Mouse (Mus musculus) forebrain, embryonic 16.5 days (tissue): Measurements from ENCODE around the gene Acp5. TPM values are rescaled to one million over a fixed set of nuclear protein-coding genes. Genes with fewer than 3 reads are reported as not detected.

Experiments
- ATAC-seq: fragments of 200-750 bp; cut with Nextera tagmentation; 2 replicates; pipeline ENCODE4 v1.8.0; 2017; ENCODE audit warnings: mild to moderate bottlenecking, moderate library complexity
- H3K27ac ChIP-seq: fragments of 300-500 bp; sonication (generic); 2 replicates; pipeline ENCODE4 v1.5.1; 2014; ENCODE audit warnings: low read length, control low read depth
- H3K27me3 ChIP-seq: fragments of 300-500 bp; sonication (generic); replicated peaks from 2 replicates; pipeline ENCODE4 v1.6.1; 2014; ENCODE audit warnings: low read length; ENCODE audit not compliant: control insufficient read depth, insufficient read depth
- H3K36me3 ChIP-seq: fragments of 300-500 bp; sonication (generic); 2 replicates; pipeline ENCODE4 v1.6.1; 2014; ENCODE audit not compliant: control insufficient read depth, insufficient read depth
- H3K4me1 ChIP-seq: fragments of 300-500 bp; sonication (generic); replicated peaks from 2 replicates; pipeline ENCODE4 v1.6.1; 2014; ENCODE audit warnings: low read length; ENCODE audit not compliant: control insufficient read depth, insufficient read depth
- H3K4me2 ChIP-seq: fragments of 300-500 bp; sonication (generic); 2 replicates; pipeline ENCODE4 v1.6.1; 2014; ENCODE audit warnings: mild to moderate bottlenecking, low read length, control low read depth
- H3K4me3 ChIP-seq: fragments of 300-500 bp; sonication (generic); replicated peaks from 2 replicates; pipeline ENCODE4 v1.5.1; 2014; ENCODE audit warnings: mild to moderate bottlenecking, low read length, control low read depth
- H3K9ac ChIP-seq: fragments of 300-500 bp; sonication (generic); replicated peaks from 2 replicates; pipeline ENCODE4 v1.6.1; 2014; ENCODE audit warnings: low read depth, low read length, control low read depth
- H3K9me3 ChIP-seq: fragments of 300-500 bp; sonication (generic); 2 replicates; pipeline ENCODE4 v1.6.1; 2016; ENCODE audit warnings: low read length; ENCODE audit not compliant: control insufficient read depth
- WGBS: fragments of 180-500 bp; shearing (Covaris S2); extraction: QIAGEN DNeasy Blood & Tissue Kit; methylation state at CpG from one replicate; pipeline ENCODE4 v1.1.7; 2014; 5-methylcytosine and 5-hydroxymethylcytosine counted together
- polyA plus RNA-seq: library from polyadenylated mRNA; unstranded; fragments of >200 nt; fragmentation: Nextera tagmentation; extraction: Ambion mirVana; gene quantifications from 2 replicates; pipeline ENCODE4 v1.2.1, GENCODE M21; 2015

Gene Acp5
- 0.42 TPM in 1 of 2 replicates, not detected in the other for polyA plus RNA-seq

GRCm38 (mm10) chr9:22135644-22136390, at the start of gene Acp5:
Acp5 (minus strand) TSS chr9:22135711.
- Histone ChIP-seq H3K27ac (no peak within 1 kb of the TSS), H3K4me3 (no peak within 1 kb of the TSS), H3K36me3 (no peaks in the 10 kb centered on the region), H3K4me2 (no peak within 1 kb of the TSS), H3K9ac (no peak within 1 kb of the TSS), H3K4me1 (peaks cover 5% of the 10 kb centered on the region; the same call in 1 of the 2 replicates), H3K27me3 (peaks cover 11% of the 10 kb centered on the region), H3K9me3 (no peaks in the 10 kb centered on the region)
- 76% methylated on average over 7 of the region's 7 CpGs for WGBS
- no peak for ATAC-seq

- Histone ChIP-seq H3K36me3 (no peaks in the 10 kb centered on the region), H3K27me3 (no peaks in the 10 kb centered on the region), H3K4me2 (no peak overlapping the region), H3K9me3 (no peaks in the 10 kb centered on the region), H3K4me1 (no peaks in the 10 kb centered on the region), H3K4me3 (no peak overlapping the region), H3K9ac (no peak overlapping the region), H3K27ac (no peak overlapping the region)
- 95% methylated on average over 4 of the region's 4 CpGs for WGBS
- ATAC-seq, result no peak
Measured at GRCm38 (mm10) chr9:22172318-22172717, 36.8 kb upstream of the Acp5 start.

GRCm38 (mm10) chr9:22169327-22169726, 33.8 kb upstream of the Acp5 start:
- Histone ChIP-seq H3K27me3 (no peaks in the 10 kb centered on the region), H3K9me3 (peaks cover 4% of the 10 kb centered on the region; the same call in 1 of the 2 replicates), H3K4me3 (no peak overlapping the region), H3K4me1 (peaks cover 4% of the 10 kb centered on the region), H3K27ac (no peak overlapping the region), H3K9ac (no peak overlapping the region), H3K36me3 (no peaks in the 10 kb centered on the region), H3K4me2 (no peak overlapping the region)
- no peak for ATAC-seq
- WGBS, result 92% methylated on average over 11 of the region's 11 CpGs

- 97% methylated on average over 4 of the region's 4 CpGs for WGBS
- Histone ChIP-seq H3K9ac (no peak overlapping the region), H3K27ac (no peak overlapping the region), H3K4me2 (no peak overlapping the region), H3K27me3 (no peaks in the 10 kb centered on the region), H3K4me3 (no peak overlapping the region), H3K36me3 (no peaks in the 10 kb centered on the region), H3K4me1 (peaks cover 4% of the 10 kb centered on the region), H3K9me3 (peaks cover 4% of the 10 kb centered on the region; the same call in 1 of the 2 replicates)
- no peak for ATAC-seq
Measured at GRCm38 (mm10) chr9:22167751-22168150, 32.2 kb upstream of the Acp5 start.

GRCm38 (mm10) chr9:22166686-22167085, 31.2 kb upstream of the Acp5 start:
- H3K4me2 ChIP-seq, result no peak overlapping the region
- 93% methylated on average over 10 of the region's 10 CpGs for WGBS
- peaks cover 4% of the 10 kb centered on the region for H3K4me1 ChIP-seq
- no peak overlapping the region for H3K4me3 ChIP-seq
- no peak overlapping the region for H3K9ac ChIP-seq
- no peak overlapping the region for H3K27ac ChIP-seq
- H3K27me3 ChIP-seq, result no peaks in the 10 kb centered on the region
- no peaks in the 10 kb centered on the region for H3K36me3 ChIP-seq
- H3K9me3 ChIP-seq, result peaks cover 4% of the 10 kb centered on the region; the same call in 1 of the 2 replicates
- ATAC-seq, result no peak

GRCm38 (mm10) chr9:22165964-22166363, 30.5 kb upstream of the Acp5 start:
- no peak overlapping the region for H3K4me3 ChIP-seq
- no peak overlapping the region for H3K9ac ChIP-seq
- H3K9me3 ChIP-seq, result peaks cover 4% of the 10 kb centered on the region; the same call in 1 of the 2 replicates
- H3K36me3 ChIP-seq, result no peaks in the 10 kb centered on the region
- no peak overlapping the region for H3K27ac ChIP-seq
- no peak for ATAC-seq
- H3K4me1 ChIP-seq, result peaks cover 4% of the 10 kb centered on the region
- WGBS, result 50% methylated on average over 6 of the region's 6 CpGs
- H3K27me3 ChIP-seq, result no peaks in the 10 kb centered on the region
- H3K4me2 ChIP-seq, result no peak overlapping the region

GRCm38 (mm10) chr9:22164711-22165668, 29.5 kb upstream of the Acp5 start:
- WGBS, result 2% methylated on average over 53 of the region's 54 CpGs
- Histone ChIP-seq H3K36me3 (no peaks in the 10 kb centered on the region), H3K9me3 (peaks cover 4% of the 10 kb centered on the region; the same call in 1 of the 2 replicates), H3K4me3 (peak overlapping the region; percentile 67), H3K4me1 (peaks cover 4% of the 10 kb centered on the region), H3K9ac (peak overlapping the region; percentile 86), H3K27me3 (no peaks in the 10 kb centered on the region), H3K27ac (peak overlapping the region; percentile 68), H3K4me2 (peak overlapping the region; percentile 82)
- ATAC-seq, result peak; percentile 92

- Histone ChIP-seq H3K4me2 (no peak overlapping the region), H3K9ac (no peak overlapping the region), H3K36me3 (no peaks in the 10 kb centered on the region), H3K4me1 (peaks cover 9% of the 10 kb centered on the region), H3K4me3 (no peak overlapping the region), H3K27me3 (no peaks in the 10 kb centered on the region), H3K9me3 (peaks cover 4% of the 10 kb centered on the region; the same call in 1 of the 2 replicates), H3K27ac (no peak overlapping the region)
- ATAC-seq, result no peak
- 87% methylated on average over 7 of the region's 7 CpGs for WGBS
Measured at GRCm38 (mm10) chr9:22162912-22163311, 27.4 kb upstream of the Acp5 start.

- no peak for ATAC-seq
- WGBS, result 73% methylated on average over 9 of the region's 9 CpGs
- H3K4me1 ChIP-seq, result peaks cover 15% of the 10 kb centered on the region
Measured at GRCm38 (mm10) chr9:22162305-22162704, 26.8 kb upstream of the Acp5 start.

More at GRCm38 (mm10) chr9:22162305-22162704, 26.8 kb upstream of the Acp5 start:
- Histone ChIP-seq H3K27me3 (no peaks in the 10 kb centered on the region), H3K4me3 (no peak overlapping the region), H3K27ac (no peak overlapping the region), H3K9ac (no peak overlapping the region), H3K36me3 (no peaks in the 10 kb centered on the region), H3K9me3 (peaks cover 4% of the 10 kb centered on the region; the same call in 1 of the 2 replicates), H3K4me2 (no peak overlapping the region)
